Mouse (Mus musculus) CD4-positive, CD25-positive, alpha-beta regulatory T cell, adult 4 months (primary cell): Measurements from ENCODE around the gene Gm428. TPM values are rescaled to one million over a fixed set of nuclear protein-coding genes. Genes with fewer than 3 reads are reported as not detected.
"Not testable (repeated sequence)": the region's sequence is repeated elsewhere in the genome, so short reads cannot be mapped to it uniquely, and the experiment has no call there.

ENCODE experiments used
- ATAC-seq: one replicate; pipeline ENCODE4 v1.8.0; 2017
- polyA plus RNA-seq, 2 experiments: library from polyadenylated mRNA; unstranded; fragments of 100-300 nt; shearing (Covaris generic); gene quantifications; one replicate each; pipeline ENCODE4 v1.2.1; 2017

Gm428 gene
- polyA plus RNA-seq = not detected

GRCm38 (mm10) chr4:73683216-73683615 lies at the start of gene Gm428:
Gene Gm428 (plus strand): TSS chr4:73683516.
- ATAC-seq = not testable (repeated sequence)

GRCm38 (mm10) chr4:73637821-73638220 lies 45.5 kb upstream of the Gm428 start, which contains the start of gene Gm11236:
Gene Gm11236 (plus strand): TSS chr4:73638121.
- ATAC-seq = not testable (repeated sequence)

- ATAC-seq = not testable (repeated sequence)
Measured at GRCm38 (mm10) chr4:73661864-73662263, 21.5 kb upstream of the Gm428 start.

GRCm38 (mm10) chr4:73668054-73668453 lies 15.3 kb upstream of the Gm428 start, which contains the start of gene Gm11239:
Gene Gm11239 (plus strand): TSS chr4:73668354.
- ATAC-seq = not testable (repeated sequence)

GRCm38 (mm10) chr4:73718761-73719160 lies 35.4 kb downstream of the Gm428 start:
- ATAC-seq = no peak

GRCm38 (mm10) chr4:73719819-73720218 lies 36.5 kb downstream of the Gm428 start:
- no peak for ATAC-seq

Other genes starting within 250 kb of the Gm428 start
- gene Gm11238, start 75.6 kb upstream of the Gm428 start, polyA plus RNA-seq = not detected
- gene Gm11237, start 60.5 kb upstream of the Gm428 start, polyA plus RNA-seq = not detected
- not detected for gene Gm11236, start 45.4 kb upstream of the Gm428 start, polyA plus RNA-seq
- gene Gm11239, start 15.2 kb upstream of the Gm428 start, polyA plus RNA-seq = not detected
- not detected for gene Rasef, start 107.5 kb downstream of the Gm428 start, polyA plus RNA-seq
- gene Gm11758, start 192.8 kb downstream of the Gm428 start, polyA plus RNA-seq = not detected
- gene Gm11757, start 207.6 kb downstream of the Gm428 start, polyA plus RNA-seq = not detected
- gene Gm13871, start 222.4 kb downstream of the Gm428 start, polyA plus RNA-seq = not detected
- gene Gm11756, start 237.2 kb downstream of the Gm428 start, polyA plus RNA-seq = not detected